Mouse (Mus musculus): ENCODE results near the gene Atraid.

Atraid gene

DNA sequence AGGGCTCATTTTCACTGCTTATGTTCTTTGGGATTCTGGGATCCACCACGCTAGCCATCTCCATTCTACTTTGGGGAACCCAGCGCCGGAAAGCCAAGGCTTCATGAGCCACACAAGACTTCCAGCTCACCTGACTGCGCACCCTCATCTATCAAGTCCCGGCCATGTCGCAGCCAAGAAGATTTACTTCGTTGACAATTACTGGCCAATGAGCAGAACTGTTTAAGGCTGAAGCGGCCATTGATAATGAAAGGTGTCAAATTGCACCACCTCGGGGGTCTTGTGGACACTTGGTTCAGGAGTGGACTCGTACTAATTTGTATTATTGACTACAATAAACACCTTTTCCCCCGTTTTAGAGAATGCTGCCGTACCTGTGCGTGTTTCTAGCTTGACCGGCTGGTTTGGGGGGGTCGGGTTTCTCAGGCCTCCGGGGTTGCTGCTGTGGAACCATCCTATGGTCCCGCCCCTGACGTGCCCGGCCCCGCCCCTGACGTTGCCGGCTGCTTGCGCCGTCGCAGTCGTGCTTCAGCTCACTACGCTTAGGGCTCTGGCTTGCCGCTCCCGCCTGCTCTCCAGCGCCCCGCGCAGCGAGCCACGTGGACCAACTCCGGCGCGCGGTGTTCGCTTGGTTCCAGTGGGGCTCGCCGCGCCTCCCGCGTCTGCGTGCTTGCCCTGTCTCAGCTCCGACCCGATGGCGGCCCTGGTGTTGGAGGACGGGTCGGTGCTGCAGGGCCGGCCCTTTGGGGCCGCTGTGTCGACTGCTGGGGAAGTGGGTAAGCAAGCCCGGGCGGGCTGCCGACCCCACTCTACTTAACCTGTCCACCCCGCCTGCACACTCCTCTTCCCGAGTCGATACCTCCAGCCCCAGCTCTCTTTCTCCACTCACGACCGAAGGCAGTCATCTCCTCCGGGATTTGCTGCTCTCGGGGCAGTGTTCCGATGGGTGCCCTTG is 6.4 kb downstream of the Atraid start, which contains the start of gene Cad:
Cad (plus strand) TSS at position 520 of the 955 bp plus-strand sequence.
- DNase-seq = peak; percentile 96

GRCm38 (mm10) chr5:31055216-31056140 is 7.4 kb downstream of the Atraid start:
- DNase-seq = no peak

- DNase-seq = no peak
Measured at GRCm38 (mm10) chr5:31069810-31070209, 21.7 kb downstream of the Atraid start.

DNA sequence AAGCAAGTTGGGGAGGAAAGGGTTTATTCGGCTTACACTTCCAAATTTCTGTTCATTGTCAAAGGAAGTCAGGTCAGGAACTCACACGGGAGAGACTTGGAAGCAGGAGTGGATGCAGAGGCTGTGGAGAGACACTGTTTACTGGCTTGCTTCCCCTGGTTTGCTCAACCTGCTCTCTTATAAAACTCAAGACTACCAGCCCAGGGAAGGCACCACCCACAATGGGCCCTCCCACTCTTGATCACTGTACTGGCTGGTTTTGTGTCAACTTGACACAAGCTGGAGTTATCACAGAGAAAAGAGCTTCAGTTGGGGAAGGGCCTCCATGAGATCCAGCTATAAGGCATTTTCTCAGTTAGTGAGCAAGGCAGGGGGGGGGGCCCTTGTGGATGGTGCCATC is 22.9 kb downstream of the Atraid start:
- no peak for DNase-seq

DNA sequence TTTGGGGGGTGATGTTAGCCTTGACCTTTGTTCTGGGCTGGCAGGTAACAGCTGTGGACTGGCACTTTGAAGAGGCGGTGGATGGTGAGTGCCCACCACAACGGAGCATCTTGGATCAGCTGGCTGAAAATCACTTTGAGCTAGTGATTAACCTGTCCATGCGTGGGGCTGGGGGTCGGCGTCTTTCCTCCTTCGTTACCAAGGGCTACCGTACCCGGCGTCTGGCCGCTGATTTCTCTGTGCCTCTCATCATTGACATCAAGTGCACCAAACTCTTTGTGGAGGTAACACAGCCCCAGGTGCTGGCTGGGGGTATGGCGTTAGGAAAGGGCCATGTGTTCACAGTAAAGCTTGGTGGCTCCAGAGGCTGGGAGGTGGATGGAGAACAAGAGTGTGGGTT is 23.7 kb downstream of the Atraid start:
- DNase-seq = no peak

GRCm38 (mm10) chr5:31073176-31073575 is 25.1 kb downstream of the Atraid start:
- no peak for DNase-seq

DNA sequence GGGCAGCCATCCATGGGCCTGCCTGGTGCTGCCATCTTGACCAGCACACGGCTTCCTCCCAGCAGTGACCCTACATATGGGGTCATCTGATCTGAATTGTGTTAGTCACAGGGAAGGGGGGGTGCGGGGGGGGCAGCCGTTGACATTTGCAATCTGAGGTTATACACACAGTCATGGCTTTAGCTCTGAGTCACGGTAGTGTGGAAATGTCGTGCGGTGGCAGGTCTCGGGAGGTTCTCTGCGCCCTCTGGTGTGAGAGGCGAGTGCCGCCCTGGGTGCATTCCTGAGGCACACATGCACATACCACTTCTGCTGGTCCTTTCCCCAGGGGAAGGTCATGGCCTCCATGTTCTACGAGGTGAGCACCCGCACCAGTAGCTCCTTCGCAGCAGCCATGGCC is 28.2 kb downstream of the Atraid start:
- DNase-seq = no peak

DNA sequence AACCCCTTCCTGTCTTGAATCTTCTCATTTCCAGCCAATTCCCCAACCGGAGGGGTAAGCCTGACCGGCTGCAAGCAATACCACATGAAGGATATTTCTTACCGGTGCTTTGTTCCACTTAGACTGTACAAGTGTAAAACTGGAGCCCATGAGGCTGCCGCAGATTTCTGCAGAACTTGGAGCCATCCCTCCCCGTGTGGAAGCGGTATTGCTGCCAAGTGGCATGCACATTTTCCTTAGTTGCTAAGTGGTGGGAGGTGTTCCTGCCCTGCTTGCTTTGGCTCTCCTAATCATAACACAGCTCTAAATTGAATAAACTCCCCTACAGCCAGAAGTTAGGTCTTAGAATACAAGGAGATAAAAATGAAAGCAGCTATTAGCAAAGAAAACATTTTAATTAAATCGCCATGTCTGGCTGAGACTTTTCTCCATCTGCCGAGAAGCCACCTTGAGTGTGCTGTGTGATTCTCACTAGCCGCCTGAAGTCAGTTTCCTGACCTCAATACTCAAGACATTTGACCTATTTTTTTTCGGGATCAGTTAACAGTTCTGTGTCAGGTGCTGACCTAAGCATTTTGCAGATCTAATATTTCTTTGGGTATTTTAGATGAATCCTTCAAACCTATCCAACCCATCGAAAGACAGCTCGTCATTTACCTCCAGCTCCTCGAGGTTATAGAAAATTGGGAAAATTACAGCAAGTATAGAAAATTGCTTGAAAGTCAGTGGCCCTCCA is 32.1 kb downstream of the Atraid start:
- DNase-seq = no peak

- DNase-seq = no peak
Measured at GRCm38 (mm10) chr5:31080795-31081164, 32.7 kb downstream of the Atraid start.

DNA sequence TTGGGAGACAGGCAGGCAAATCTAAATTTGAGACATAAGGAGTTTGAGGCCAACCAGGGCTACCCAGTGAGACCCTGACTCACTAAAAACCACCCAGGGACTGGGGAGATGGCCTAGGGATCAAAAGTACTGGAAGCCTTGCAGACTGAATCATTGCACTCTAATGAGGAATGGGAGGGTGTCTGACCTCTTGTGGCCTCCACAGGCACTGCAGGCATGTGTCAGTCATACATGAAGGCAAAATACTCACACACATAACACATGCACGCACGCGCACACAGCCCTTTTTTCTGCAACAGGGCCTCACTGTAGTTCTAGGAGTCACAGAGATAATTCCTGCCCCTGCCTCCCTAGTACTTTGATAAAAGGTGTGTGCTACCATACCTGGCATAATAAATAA is 33.3 kb downstream of the Atraid start:
- peak; percentile 56 for DNase-seq

DNA sequence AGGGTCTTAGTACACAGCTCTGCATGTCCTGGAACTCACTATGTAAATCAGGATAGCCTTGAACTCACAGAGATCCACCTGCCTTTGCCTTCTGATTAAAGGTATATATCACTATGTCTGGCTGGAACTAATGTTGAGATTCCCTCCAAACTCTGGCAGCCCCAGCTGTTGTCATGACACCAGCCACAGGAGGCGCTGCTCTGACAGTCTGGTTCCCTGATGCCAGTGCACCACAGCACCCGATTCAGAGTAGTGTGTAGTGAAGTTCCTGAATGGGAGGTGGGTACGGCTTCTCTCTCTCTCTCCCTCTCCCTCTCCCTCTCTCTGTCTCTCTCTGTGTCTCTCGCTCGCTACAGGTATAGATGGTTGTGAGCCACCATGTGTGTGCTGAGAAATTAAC is 34.2 kb downstream of the Atraid start:
- peak; percentile 62 for DNase-seq

- no peak for DNase-seq
Measured at GRCm38 (mm10) chr5:31082935-31083625, 35.0 kb downstream of the Atraid start.

DNA sequence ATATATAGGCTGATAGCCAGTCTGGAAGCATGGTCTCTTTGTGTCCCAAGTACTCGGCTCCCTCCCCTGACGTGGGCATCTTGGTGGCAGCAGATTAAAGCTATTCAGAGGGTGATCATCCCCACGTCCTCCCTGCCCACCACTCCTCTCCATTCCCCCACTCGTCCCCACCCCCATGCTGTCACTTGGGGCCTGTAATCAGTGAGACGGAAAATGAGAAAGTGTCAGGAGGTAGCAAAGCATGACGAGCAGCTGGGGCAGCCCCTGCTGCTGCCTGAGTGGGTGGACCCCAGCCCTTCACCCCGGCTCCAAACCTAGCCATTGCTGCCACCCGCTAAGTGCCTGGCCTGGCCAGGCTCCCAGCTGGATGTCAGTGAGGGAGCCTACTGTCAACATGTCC is 35.8 kb downstream of the Atraid start:
- DNase-seq = no peak

DNA sequence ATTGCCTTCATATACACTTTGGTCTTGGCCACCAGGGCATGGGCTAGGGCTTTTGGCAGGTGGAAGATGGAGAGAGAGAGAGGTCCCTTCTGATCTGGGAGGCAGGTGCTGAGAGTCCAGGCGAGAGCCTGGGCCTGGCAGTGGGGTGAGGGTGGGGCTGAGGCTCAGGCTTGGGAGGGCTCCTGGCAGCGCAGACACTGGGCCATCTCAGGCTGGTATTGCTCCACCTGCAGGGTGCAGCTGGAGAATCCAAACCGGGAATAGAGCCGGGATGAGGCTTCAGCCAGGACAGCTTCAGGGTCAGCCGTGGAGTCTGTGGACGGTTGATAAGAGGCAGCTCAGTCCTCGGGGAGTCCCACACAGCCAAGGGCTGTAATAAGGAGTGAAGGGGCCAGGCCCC is 38.5 kb downstream of the Atraid start:
- no peak for DNase-seq

DNA sequence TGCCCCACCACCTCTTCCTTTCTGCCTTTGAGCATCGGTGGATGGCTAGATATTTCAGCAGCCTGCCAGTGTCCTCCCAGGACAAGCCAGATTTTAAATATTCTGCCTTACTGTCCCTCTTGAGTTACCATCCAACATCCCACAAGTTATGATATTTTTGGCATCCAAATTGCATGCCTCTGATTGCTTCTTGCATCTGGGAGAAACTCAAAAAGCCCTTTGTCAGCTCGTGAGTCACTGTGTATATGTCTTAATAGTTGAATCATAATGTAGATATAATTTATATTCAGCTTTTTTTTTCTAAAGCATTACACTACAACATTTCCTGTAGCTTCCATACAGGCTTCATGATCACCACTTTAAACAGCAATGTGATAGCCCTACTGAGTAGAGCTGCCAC is 39.0 kb downstream of the Atraid start:
- no peak for DNase-seq

DNA sequence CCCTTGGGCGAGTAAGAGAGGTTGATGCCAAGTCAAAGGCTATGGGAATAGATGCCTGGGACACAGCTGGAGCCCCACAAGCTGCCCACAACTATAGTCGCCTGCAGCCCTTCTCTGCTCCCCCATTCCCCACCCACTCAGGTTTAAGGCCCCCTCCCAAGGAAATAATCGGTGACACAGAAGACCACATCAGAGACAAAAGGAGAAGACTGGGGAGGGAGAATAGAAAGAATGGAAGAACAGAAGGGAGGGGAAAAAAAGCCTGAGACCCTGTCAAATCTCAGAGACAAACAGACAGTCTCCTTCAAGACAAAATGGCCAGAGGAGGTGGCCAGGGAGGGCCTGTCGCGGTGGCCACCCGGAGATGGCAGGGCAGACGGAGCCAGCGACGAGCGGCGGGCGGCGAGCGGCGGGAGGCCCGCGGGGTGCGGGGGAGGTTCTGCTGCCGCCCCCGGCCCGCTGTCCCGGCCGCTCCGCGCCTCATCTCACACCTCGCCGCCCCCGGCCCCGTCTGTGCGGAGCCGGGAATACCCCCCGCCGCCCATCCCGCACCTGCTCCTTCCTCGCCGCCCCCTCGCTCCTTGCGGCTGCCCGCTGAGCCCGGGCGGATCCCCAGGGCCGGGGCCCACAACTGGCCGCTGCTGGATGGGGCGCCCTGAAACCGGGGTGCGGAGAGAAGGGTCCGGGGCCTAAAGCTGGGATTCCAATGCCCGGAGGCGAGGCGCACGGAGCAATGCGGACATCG is 44.3 kb downstream of the Atraid start:
- DNase-seq = no peak

GRCm38 (mm10) chr5:31093151-31094041 is 45.3 kb downstream of the Atraid start:
- DNase-seq = peak; percentile 62

GRCm38 (mm10) chr5:31094100-31094798 is 46.1 kb downstream of the Atraid start:
- DNase-seq = no peak

GRCm38 (mm10) chr5:31094799-31095691 is 46.9 kb downstream of the Atraid start:
- peak; percentile 24 for DNase-seq
